Mouse (Mus musculus): ENCODE measurements around the gene Atp8a1. TPM values are rescaled to one million over a fixed set of nuclear protein-coding genes. Genes with fewer than 3 reads are reported as not detected.

Gene Atp8a1
- polyA plus RNA-seq, 1 experiment, result 0.68 TPM

DNA sequence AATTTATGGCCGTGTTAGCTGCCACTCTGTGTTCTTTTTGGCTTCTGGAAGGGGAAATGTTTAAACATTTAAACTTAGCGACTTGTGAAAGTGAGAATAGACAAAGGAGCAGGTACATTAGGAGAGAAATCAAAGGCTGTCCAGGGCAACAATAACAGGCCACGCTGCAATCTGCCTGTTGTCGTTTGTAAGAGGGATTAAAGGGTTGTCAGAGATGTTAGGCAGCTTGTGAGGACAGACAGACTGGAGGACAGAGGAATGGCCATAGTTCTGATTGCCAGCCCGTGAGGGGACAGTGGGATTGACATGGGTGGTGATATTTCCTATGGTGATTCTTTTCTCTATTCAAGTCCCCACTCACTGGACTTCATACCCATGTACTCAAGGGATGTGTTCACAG, 161.8 kb downstream of the Atp8a1 start:
- Histone ChIP-seq H3K4me3 (replicated peaks) (no peak overlapping the region), H3K36me3 (ENCODE audit: control insufficient read depth) (peaks cover 95% of the 10 kb centered on the region), H3K27me3 (ENCODE audit: control insufficient read depth) (no peaks in the 10 kb centered on the region), H3K4me1 (ENCODE audit: control insufficient read depth) (no peaks in the 10 kb centered on the region), H3K9me3 (ENCODE audit: control insufficient read depth, low read length) (no peaks in the 10 kb centered on the region)
- TF ChIP-seq GATA1 (IDR thresholded peaks at IDR 0.05; ENCODE audit: low read length), result no peak
- TF ChIP-seq TAL1 (IDR thresholded peaks at IDR 0.05; ENCODE audit: low read length), result no peak

GRCm38 (mm10) chr5:67678819-67679218, 168.4 kb downstream of the Atp8a1 start:
- no peak for TF ChIP-seq TAL1 (IDR thresholded peaks at IDR 0.05; ENCODE audit: low read length)
- no peak overlapping the region for H3K4me3 ChIP-seq (replicated peaks)
- no peaks in the 10 kb centered on the region for H3K9me3 ChIP-seq (ENCODE audit: control insufficient read depth, low read length)
- no peaks in the 10 kb centered on the region for H3K4me1 ChIP-seq (ENCODE audit: control insufficient read depth)
- no peaks in the 10 kb centered on the region for H3K27me3 ChIP-seq (ENCODE audit: control insufficient read depth)
- H3K36me3 ChIP-seq (ENCODE audit: control insufficient read depth), result peaks cover 97% of the 10 kb centered on the region

GRCm38 (mm10) chr5:67673008-67673407, 174.2 kb downstream of the Atp8a1 start:
- H3K4me1 ChIP-seq (ENCODE audit: control insufficient read depth), result no peaks in the 10 kb centered on the region
- H3K9me3 ChIP-seq (ENCODE audit: control insufficient read depth, low read length), result no peaks in the 10 kb centered on the region
- H3K27me3 ChIP-seq (ENCODE audit: control insufficient read depth), result no peaks in the 10 kb centered on the region
- no peak overlapping the region for H3K4me3 ChIP-seq (replicated peaks)
- no peak for TF ChIP-seq GATA1 (IDR thresholded peaks at IDR 0.05; ENCODE audit: low read length)
- no peak for TF ChIP-seq TAL1 (IDR thresholded peaks at IDR 0.05; ENCODE audit: low read length)
- peaks cover 96% of the 10 kb centered on the region for H3K36me3 ChIP-seq (ENCODE audit: control insufficient read depth)

DNA sequence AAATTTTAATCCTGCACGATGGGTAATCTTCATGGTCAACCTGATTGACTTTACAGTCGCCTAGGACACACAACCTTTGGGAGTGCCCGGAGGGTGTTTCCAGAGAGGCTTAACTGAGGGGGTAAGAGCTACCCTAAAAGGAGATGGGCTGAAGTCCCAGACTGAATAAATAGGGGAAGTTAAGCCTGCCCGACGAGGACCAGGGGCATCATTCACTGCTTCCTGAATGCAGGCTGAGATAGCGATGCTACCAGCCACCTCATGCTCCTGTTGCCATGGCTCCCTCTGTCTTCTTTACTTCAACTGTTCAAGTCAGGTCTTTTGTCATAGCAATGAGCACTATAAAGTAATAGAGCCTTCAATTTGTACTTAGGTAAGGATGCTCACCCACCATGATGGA, 177.1 kb downstream of the Atp8a1 start:
- Histone ChIP-seq H3K4me1 (ENCODE audit: control insufficient read depth) (no peaks in the 10 kb centered on the region), H3K27me3 (ENCODE audit: control insufficient read depth) (no peaks in the 10 kb centered on the region), H3K36me3 (ENCODE audit: control insufficient read depth) (peaks cover 93% of the 10 kb centered on the region), H3K4me3 (replicated peaks) (no peak overlapping the region), H3K9me3 (ENCODE audit: control insufficient read depth, low read length) (no peaks in the 10 kb centered on the region)
- TF ChIP-seq TAL1 (IDR thresholded peaks at IDR 0.05; ENCODE audit: low read length), result no peak
- TF ChIP-seq GATA1 (IDR thresholded peaks at IDR 0.05; ENCODE audit: low read length), result no peak

DNA sequence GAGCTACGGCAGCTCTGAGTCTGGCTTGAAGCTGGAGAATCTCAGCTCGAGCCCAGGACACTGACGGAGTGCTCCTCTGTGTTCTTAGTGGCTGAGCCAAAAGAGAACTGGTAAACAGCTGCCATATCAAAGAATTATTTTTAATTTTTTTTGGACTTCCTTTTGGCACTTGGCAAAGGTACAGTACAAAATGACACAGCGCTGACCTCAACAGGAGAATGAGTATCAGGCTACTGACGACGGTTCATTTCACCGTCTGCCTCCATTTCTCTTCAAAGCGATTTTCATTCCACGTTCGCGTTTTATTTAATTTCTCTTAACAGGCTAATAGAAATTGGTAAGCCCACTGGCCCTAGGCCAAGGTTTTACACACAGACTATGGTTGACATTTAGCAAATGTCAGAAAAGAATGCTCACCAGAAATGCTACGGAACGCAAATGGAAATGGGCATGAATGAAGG, 177.8 kb downstream of the Atp8a1 start:
- TF ChIP-seq GATA1 (IDR thresholded peaks at IDR 0.05; ENCODE audit: low read length) (no peak), TAL1 (IDR thresholded peaks at IDR 0.05; ENCODE audit: low read length) (no peak)
- Histone ChIP-seq H3K36me3 (ENCODE audit: control insufficient read depth) (peaks cover 93% of the 10 kb centered on the region), H3K4me1 (ENCODE audit: control insufficient read depth) (no peaks in the 10 kb centered on the region), H3K9me3 (ENCODE audit: control insufficient read depth, low read length) (no peaks in the 10 kb centered on the region), H3K4me3 (replicated peaks) (no peak overlapping the region), H3K27me3 (ENCODE audit: control insufficient read depth) (no peaks in the 10 kb centered on the region)

DNA sequence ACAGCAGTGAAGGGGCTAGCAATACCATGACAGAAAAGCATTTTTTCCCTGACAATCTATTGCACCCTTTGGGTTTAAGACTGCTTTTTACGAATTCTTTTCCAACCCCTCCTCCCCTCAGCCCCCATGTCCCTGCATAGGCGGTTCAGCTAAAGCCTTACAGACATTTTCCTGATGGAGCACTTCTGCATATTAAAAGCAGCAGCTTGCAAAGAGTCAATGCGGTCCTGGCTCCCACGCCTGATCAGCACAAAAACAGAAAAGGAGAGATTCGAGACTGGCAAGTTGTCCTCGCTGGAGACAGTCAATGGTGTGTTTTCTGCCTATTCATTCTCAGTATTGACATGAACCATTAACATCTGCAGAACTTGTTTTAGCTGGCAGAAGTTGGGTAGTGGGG, 184.5 kb downstream of the Atp8a1 start:
- no peaks in the 10 kb centered on the region for H3K4me1 ChIP-seq (ENCODE audit: control insufficient read depth)
- H3K4me3 ChIP-seq (replicated peaks), result no peak overlapping the region
- TF ChIP-seq GATA1 (IDR thresholded peaks at IDR 0.05; ENCODE audit: low read length) (no peak), TAL1 (IDR thresholded peaks at IDR 0.05; ENCODE audit: low read length) (no peak)
- H3K9me3 ChIP-seq (ENCODE audit: control insufficient read depth, low read length), result no peaks in the 10 kb centered on the region
- no peaks in the 10 kb centered on the region for H3K27me3 ChIP-seq (ENCODE audit: control insufficient read depth)
- H3K36me3 ChIP-seq (ENCODE audit: control insufficient read depth), result peaks cover 93% of the 10 kb centered on the region

- H3K4me3 ChIP-seq (replicated peaks), result no peak overlapping the region
- no peak for TF ChIP-seq GATA1 (IDR thresholded peaks at IDR 0.05; ENCODE audit: low read length)
- TF ChIP-seq TAL1 (IDR thresholded peaks at IDR 0.05; ENCODE audit: low read length), result no peak
- no peaks in the 10 kb centered on the region for H3K27me3 ChIP-seq (ENCODE audit: control insufficient read depth)
- H3K36me3 ChIP-seq (ENCODE audit: control insufficient read depth), result peaks cover 96% of the 10 kb centered on the region
- H3K4me1 ChIP-seq (ENCODE audit: control insufficient read depth), result no peaks in the 10 kb centered on the region
- H3K9me3 ChIP-seq (ENCODE audit: control insufficient read depth, low read length), result no peaks in the 10 kb centered on the region
Observed at GRCm38 (mm10) chr5:67659864-67660263, 187.4 kb downstream of the Atp8a1 start.

GRCm38 (mm10) chr5:67656821-67657259, 190.4 kb downstream of the Atp8a1 start:
- no peak overlapping the region for H3K4me3 ChIP-seq (replicated peaks)
- H3K27me3 ChIP-seq (ENCODE audit: control insufficient read depth), result no peaks in the 10 kb centered on the region
- H3K9me3 ChIP-seq (ENCODE audit: control insufficient read depth, low read length), result no peaks in the 10 kb centered on the region
- H3K36me3 ChIP-seq (ENCODE audit: control insufficient read depth), result peaks cover 97% of the 10 kb centered on the region
- TF ChIP-seq GATA1 (IDR thresholded peaks at IDR 0.05; ENCODE audit: low read length), result no peak
- TF ChIP-seq TAL1 (IDR thresholded peaks at IDR 0.05; ENCODE audit: low read length), result no peak
- H3K4me1 ChIP-seq (ENCODE audit: control insufficient read depth), result no peaks in the 10 kb centered on the region

GRCm38 (mm10) chr5:67655696-67656519, 191.3 kb downstream of the Atp8a1 start:
- H3K36me3 ChIP-seq (ENCODE audit: control insufficient read depth), result peaks cover 98% of the 10 kb centered on the region
- H3K4me3 ChIP-seq (replicated peaks), result no peak overlapping the region
- no peaks in the 10 kb centered on the region for H3K9me3 ChIP-seq (ENCODE audit: control insufficient read depth, low read length)
- no peak for TF ChIP-seq GATA1 (IDR thresholded peaks at IDR 0.05; ENCODE audit: low read length)
- no peak for TF ChIP-seq TAL1 (IDR thresholded peaks at IDR 0.05; ENCODE audit: low read length)
- H3K27me3 ChIP-seq (ENCODE audit: control insufficient read depth), result no peaks in the 10 kb centered on the region
- H3K4me1 ChIP-seq (ENCODE audit: control insufficient read depth), result no peaks in the 10 kb centered on the region

Measured in erythroblast, embryonic 14.5 days (primary cell).